Mouse (Mus musculus): ENCODE results near the gene Ttc38.
"Not testable (repeated sequence)": the region's sequence is repeated elsewhere in the genome, so short reads cannot be mapped to it uniquely, and the experiment has no call there.

Ttc38 gene

GRCm38 (mm10) chr15:85826676-85827075 is 5.4 kb upstream of the Ttc38 start:
- DNase-seq: no peak

- DNase-seq: no peak
These were observed 4.0 kb upstream of the Ttc38 start for GRCm38 (mm10) chr15:85828071-85828470.

DNA sequence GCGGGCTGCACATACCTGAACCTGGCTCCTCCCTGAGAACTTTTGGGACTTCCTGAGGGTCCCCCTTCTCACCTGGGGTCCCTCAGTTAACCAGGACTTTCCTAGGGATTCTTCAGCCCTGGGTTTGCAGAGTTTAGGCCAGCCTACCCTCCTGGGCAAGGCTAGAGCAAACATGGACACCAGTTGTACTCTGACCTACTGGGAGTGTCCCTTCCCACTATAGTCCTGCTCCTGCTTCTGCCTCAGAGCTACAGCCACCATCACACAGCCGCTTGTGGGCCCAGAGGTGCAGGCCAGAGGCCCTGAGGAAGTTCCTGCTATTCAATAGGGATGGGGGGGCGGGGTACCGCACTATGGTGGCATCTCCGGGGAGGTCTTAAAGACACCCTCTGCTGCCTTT is 2.6 kb upstream of the Ttc38 start:
- DNase-seq: no peak

GRCm38 (mm10) chr15:85832599-85832998 is 493 bp downstream of the Ttc38 start:
- DNase-seq: peak in 1 of 2 experiments; percentile 35

GRCm38 (mm10) chr15:85835335-85835734 is 3.2 kb downstream of the Ttc38 start:
- no peak for DNase-seq

DNA sequence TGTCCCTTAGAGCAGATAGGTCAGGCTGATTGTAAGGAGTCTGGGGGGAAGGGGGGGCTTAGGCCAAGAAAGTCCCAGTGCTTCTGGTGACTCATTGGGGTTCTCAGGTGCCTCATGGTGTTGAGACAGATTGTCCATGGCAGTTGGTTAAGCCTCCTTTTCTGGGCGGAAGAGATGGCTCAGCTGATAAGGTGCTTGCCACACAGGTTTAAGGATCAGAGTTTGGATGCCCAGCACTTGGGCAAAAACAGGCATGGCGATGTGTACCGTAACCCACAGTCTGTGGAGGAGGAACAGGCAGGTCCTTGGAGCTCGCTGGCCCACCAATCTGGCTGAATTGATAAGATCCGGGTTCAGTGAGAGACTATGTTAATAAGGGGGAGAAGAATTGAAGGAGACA is 4.8 kb downstream of the Ttc38 start:
- no peak for DNase-seq

DNA sequence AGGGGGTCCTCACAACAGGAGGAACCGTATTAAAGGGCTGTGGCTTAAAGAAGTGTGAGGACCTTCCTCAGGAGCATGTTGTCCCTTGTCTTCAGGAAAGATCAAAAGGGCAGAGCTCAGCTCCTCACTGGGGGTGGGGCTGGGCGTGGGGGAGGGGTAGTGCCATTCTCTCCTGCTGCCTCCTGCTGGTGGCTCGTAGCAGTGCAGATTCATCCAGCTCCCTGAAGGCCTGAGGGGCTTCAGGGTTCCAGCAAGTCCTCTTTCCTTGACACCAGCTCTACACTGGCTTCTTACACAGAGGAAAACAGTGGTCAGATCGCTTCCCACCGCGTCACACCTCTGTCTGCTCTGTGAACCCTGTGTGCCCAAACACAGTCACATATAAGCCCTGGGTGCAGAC is 8.9 kb downstream of the Ttc38 start:
- DNase-seq: no peak

GRCm38 (mm10) chr15:85841796-85842360 is 9.8 kb downstream of the Ttc38 start:
- DNase-seq: no peak

GRCm38 (mm10) chr15:85845071-85845470 is 13.0 kb downstream of the Ttc38 start:
- DNase-seq: no peak

GRCm38 (mm10) chr15:85851656-85852392 is 19.7 kb downstream of the Ttc38 start:
- DNase-seq: no peak

DNA sequence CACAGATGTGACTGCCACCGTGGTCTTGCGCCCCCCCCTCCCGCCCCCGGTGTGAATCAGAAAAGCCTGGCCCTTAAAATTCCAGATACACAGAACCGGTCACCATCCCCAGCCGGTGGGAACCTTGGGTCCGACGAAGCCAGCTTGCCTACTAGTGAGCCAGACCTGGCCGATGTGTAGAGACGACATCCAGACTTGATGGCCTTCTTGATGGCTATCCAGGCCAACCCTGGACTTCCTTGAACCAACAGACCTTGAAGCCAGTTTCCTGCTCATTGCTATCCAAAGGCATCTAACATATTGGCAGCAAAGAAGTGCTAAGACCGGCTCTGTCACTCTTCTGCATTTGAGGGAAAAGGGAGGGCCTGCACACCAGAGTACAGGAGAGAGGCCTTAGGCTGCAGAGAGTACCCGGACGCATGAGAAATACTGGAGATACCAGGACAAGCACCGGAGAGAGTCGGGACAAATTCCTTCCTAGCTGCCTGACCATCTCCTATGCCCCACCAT is 26.9 kb downstream of the Ttc38 start:
- DNase-seq: peak in 1 of 2 experiments; percentile 11

- peak; percentile 95 to 97 for DNase-seq
These were observed 27.5 kb downstream of the Ttc38 start, which contains the start of gene Gtse1 for GRCm38 (mm10) chr15:85859490-85860031. Gtse1 (plus strand) TSS chr15:85859745.

DNA sequence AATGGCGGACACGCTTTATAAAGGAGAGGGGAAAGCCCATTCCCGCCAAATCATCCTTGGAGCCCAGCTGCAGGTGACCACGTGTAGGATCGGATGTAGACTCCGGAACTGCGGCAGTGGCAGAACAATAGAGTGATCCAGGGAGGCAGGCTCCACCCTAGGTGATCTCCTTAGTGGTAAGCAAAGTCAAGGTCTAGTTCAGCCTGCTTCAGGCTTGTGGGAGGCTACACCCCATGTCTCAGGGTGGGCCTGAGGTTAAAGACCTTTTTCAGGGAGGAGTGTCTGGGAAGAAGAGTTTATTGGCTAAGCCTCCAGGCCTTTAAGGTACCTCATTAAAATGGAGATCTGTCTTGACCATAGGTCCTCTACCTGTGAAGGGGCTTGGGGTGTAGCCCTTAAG is 33.8 kb downstream of the Ttc38 start:
- DNase-seq: not testable (repeated sequence)

DNA sequence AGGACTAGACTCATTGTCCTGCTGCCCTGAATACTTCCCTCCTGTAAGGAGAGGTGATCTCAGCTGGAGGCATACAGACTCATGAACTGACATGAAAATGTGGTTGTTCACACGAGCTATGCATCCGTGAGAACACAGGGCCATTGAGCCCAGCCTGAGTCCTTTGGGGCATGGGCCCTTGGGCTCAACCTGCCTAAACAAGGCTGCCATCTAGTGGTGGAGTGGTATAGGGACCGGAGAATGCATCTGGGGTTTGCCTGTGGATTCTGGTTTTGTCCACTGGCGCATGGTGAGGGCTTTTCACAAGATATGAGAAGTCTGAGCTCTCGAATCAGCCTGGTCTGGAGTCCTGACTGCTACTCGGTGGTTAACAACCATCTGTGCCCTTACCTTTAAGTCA is 35.6 kb downstream of the Ttc38 start:
- DNase-seq: peak; percentile 56 to 67

DNA sequence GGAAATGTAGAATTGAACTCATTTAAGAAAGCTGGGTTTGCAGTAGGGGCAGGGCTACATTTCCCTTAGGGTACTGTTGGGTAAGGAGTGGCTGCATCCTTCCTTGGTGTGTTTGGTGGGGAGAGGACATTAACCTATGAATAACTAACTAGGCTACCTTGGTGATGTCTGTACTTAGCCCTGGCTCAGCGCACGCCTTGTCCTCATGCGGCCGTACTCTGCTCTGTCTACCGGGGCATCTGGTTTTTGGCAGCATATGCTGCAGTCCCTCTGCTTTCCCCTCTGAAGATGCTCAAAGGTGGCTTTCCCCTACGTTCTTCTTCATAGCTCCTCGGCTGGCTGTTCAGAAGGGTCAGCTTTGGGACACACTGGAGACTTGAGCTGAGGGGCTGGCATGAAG is 45.2 kb downstream of the Ttc38 start:
- DNase-seq: no peak

GRCm38 (mm10) chr15:85878848-85879497 is 46.9 kb downstream of the Ttc38 start, which contains the start of gene Trmu:
Trmu (plus strand) TSS chr15:85879312.
- DNase-seq: peak; percentile 91

DNA sequence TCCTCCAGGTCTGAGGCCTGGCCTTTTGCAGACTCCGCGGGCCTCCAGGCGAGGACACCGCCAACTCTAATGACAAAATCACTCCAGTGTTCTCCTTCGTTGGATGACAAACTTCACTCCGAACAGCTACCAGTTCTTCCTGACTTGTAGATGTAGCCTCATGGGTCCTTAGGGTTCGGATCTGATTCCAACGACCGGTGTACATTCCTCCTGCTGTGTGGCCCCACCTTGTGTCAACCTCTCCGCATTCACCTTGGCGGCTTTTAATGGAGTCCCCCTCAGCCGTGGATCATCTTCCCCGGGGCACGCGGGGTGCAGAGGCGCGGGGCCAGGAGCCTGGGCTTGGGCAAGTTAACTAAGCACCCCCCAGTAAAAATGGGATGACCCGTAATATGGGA is 47.4 kb downstream of the Ttc38 start:
- peak in 1 of 2 experiments; percentile 31 for DNase-seq

- no peak for DNase-seq
These were observed 53.5 kb downstream of the Ttc38 start for GRCm38 (mm10) chr15:85885606-85886005.

DNA sequence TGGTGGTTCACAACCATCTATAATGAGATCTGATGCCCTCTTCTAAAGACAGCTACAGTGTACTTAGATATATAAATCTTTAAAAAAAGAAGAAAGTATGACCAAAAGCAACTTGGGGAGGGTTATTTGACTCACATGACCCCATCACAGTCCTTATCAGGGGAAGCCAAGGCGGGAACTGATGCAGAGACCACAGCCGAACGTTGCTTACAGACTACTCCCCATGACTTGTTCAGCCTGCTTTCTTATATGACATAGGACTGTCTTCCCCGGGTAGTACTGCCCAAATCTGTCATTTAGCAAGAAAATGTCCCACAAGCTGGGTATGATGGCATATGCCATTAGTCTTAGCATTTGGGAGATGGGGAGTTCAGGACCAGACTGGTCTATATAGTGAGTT is 57.1 kb downstream of the Ttc38 start:
- no peak for DNase-seq

GRCm38 (mm10) chr15:85891971-85892370 is 59.9 kb downstream of the Ttc38 start:
- DNase-seq: peak; percentile 26 to 43

DNA sequence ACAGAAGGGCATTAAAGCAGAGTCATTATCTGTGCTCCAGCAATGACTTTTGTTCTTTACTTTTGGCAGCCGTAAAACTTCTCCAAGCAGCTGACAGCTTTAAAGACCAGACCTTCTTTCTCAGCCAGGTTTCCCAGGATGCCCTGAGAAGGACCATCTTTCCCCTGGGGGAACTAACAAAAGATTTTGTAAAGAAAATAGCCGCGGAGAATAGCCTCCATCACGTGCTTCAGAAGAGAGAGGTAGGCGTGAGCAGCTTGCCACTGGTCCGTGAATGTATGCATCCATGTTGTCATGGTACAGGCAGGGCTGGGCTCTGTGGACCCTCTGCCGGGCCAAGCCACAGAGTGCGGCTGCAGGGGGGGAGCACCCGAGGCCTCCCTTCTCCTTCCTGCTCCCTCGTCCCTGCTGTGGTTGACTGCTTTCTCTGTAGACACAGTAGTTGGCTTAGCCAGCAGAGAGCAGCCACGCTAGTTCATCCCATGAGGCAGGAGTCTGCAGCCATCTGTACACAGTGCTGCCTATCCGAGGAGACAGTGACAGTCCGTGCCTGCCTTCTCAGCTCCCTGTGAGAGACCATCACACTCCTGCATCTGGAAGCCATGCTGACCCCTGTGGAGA is 60.5 kb downstream of the Ttc38 start:
- DNase-seq: no peak

GRCm38 (mm10) chr15:85893871-85894270 is 61.8 kb downstream of the Ttc38 start:
- no peak for DNase-seq

DNA sequence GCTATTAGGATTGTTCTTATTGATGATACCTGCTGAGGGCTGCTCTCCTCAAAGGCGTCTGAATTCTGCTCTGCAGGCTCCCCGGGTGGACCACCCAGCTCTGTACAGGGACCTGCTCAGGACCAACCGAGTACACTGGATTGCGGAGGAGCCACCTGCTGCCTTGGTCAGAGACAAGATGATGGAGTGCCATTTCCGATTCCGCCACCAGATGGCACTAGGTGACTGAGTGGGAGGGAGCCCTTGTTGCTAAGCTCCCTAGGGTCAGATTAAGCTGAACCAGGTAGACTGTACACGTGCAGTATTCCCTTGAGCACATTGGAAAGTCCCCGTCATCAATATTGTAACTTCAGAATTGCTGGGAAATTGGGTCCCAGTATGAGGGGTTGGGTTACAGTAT is 64.2 kb downstream of the Ttc38 start:
- DNase-seq: peak; percentile 64 to 77

Data from lung, adult 18-20 months (tissue).